Mouse (Mus musculus) E14TG2a.4 (cell line): ENCODE measurements at regions not wholly inside any gene's neighbourhood (a gene's known extent, or its start where the extent isn't known, plus 50 kb on each side); places are given as distances from the start of the nearest gene placed in this dataset.

Experiments
- CTCF ChIP-seq: conservative IDR thresholded peaks from 2 replicates; pipeline ENCODE4 v1.5.1; 2014; ENCODE audit warnings: low read length
- NANOG ChIP-seq: IDR thresholded peaks from 2 replicates; pipeline ENCODE4 v1.6.1; 2014; ENCODE audit warnings: borderline replicate concordance, low read length, mixed read lengths
- POU5F1 ChIP-seq: IDR thresholded peaks from 2 replicates; pipeline ENCODE4 v1.6.1; 2014; ENCODE audit warnings: low read length, borderline replicate concordance

DNA sequence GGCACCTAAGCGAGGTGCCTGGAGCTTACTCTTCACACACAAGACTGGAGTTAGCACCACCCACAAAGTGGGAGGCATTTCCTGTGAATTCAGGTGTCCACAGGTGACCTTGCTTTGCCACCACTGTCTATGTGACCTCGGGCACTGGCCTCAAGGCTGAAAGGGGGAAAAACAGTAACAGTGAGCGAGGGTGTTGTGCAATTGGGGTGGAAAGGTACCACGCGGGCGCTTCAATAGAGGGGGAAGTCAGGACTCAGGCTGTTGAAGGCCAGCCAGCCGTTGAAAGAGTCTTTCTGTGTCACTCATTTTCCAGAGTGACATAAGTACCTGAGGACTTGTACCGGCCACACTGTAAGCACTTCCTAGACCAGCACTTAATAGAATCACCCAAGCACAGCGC lies 128.2 kb downstream of the Inhbb start:
- TF ChIP-seq CTCF (no peak), POU5F1 (no peak), NANOG (no peak)
